Mouse (Mus musculus) myocyte (in vitro differentiated cells): ENCODE results near the gene Bhlhb9.

Source experiments
- CEBPB ChIP-seq: IDR thresholded peaks from 2 replicates; pipeline ENCODE4 v1.6.1; 2011; ENCODE audit warnings: mild to moderate bottlenecking, moderate library complexity; ENCODE audit not compliant: poor library complexity, insufficient read depth, severe bottlenecking
- MYOD1 ChIP-seq, 3 experiments: IDR thresholded peaks; one replicate each; pipeline ENCODE4 v1.6.1; 2011; ENCODE audit warnings: control low read depth in 2 of 3, low read depth in 2 of 3, mild to moderate bottlenecking in 2 of 3, moderate library complexity in 1 of 3; ENCODE audit not compliant: insufficient read length in 2 of 3, control insufficient read depth in 1 of 3
- POLR2A ChIP-seq: IDR thresholded peaks from one replicate; pipeline ENCODE4 v1.6.1; 2011; ENCODE audit warnings: low read depth, mild to moderate bottlenecking, control low read depth, moderate library complexity; ENCODE audit not compliant: insufficient read length
- POLR2AphosphoS2 ChIP-seq: IDR thresholded peaks from one replicate; pipeline ENCODE4 v1.6.1; 2011; ENCODE audit warnings: low read depth, control low read depth; ENCODE audit not compliant: insufficient read length
- TCF12 ChIP-seq: IDR thresholded peaks from one replicate; pipeline ENCODE4 v1.6.1; 2011; ENCODE audit warnings: mild to moderate bottlenecking, control low read depth; ENCODE audit not compliant: poor library complexity, insufficient read depth, severe bottlenecking
- USF1 ChIP-seq: IDR thresholded peaks from one replicate; pipeline ENCODE4 v1.6.1; 2011; ENCODE audit warnings: low read depth, mild to moderate bottlenecking, control low read depth, moderate library complexity

DNA sequence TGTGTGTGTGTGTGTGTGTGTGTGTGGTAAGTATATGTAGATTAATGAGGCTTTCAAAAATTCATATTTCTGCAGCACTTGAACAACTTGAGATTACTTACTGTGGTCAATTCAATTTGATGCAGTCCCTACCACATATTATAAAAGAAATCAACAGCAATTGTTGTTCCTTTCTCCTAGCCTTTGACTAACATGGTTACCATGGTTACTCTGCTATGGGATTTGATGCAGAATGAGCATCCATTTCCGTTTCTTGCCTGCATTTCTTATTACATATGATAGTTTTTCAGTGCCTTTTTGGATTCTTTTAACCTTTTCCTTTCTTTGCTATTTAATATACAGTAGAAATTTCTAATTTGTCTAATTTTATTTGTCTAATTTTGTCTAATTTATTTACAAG is 119.7 kb downstream of the Bhlhb9 start:
- no peak for TF ChIP-seq POLR2A
- no peak for TF ChIP-seq POLR2AphosphoS2
- TF ChIP-seq TCF12, result no peak
- TF ChIP-seq USF1, result no peak
- TF ChIP-seq MYOD1 (IDR thresholded peaks at IDR 0.05; ENCODE audit: control insufficient read depth in 1 of 3, insufficient read length in 2 of 3, low read depth in 2 of 3), result no peak
- no peak for TF ChIP-seq CEBPB
